Mouse (Mus musculus) forebrain, embryonic 14.5 days (tissue): ENCODE measurements at regions not wholly inside any gene's neighbourhood (a gene's known extent, or its start where the extent isn't known, plus 50 kb on each side); places are given as distances from the start of the nearest gene placed in this dataset.

ENCODE experiments used
- ATAC-seq: fragments of 200-750 bp; cut with Nextera tagmentation; 2 replicates; pipeline ENCODE4 v1.8.0; 2017; ENCODE audit warnings: mild to moderate bottlenecking, moderate library complexity
- DNase-seq: peaks from one replicate; pipeline ENCODE4 v3.0.0-alpha.2; 2015; ENCODE audit warnings: low spot score
- H3K27ac ChIP-seq: fragments of 300-500 bp; sonication (generic); 2 replicates; pipeline ENCODE4 v1.5.1; 2014; ENCODE audit warnings: low read depth, mild to moderate bottlenecking, control low read depth, low read length, moderate library complexity
- H3K27me3 ChIP-seq: fragments of 300-500 bp; sonication (generic); replicated peaks from 2 replicates; pipeline ENCODE4 v1.6.1; 2014; ENCODE audit warnings: low read length, control low read depth, mixed read lengths; ENCODE audit not compliant: control insufficient read depth, insufficient read depth
- H3K36me3 ChIP-seq: fragments of 300-500 bp; sonication (generic); 2 replicates; pipeline ENCODE4 v1.6.1; 2014; ENCODE audit warnings: low read length, control low read depth; ENCODE audit not compliant: control insufficient read depth, insufficient read depth
- H3K4me1 ChIP-seq: fragments of 300-500 bp; sonication (generic); 2 replicates; pipeline ENCODE4 v1.6.1; 2014; ENCODE audit warnings: antibody characterized with exemption, low read length, control low read depth; ENCODE audit not compliant: control insufficient read depth, insufficient read depth
- H3K4me2 ChIP-seq: fragments of 300-500 bp; sonication (generic); 2 replicates; pipeline ENCODE4 v1.6.1; 2014; ENCODE audit warnings: mild to moderate bottlenecking, control low read depth, low read length
- H3K4me3 ChIP-seq: fragments of 300-500 bp; sonication (generic); 2 replicates; pipeline ENCODE4 v1.5.1; 2014; ENCODE audit warnings: low read depth, low read length, control low read depth
- H3K9ac ChIP-seq: fragments of 300-500 bp; sonication (generic); 2 replicates; pipeline ENCODE4 v1.6.1; 2014; ENCODE audit warnings: mild to moderate bottlenecking, low read length, control low read depth, moderate library complexity
- H3K9me3 ChIP-seq: fragments of 300-500 bp; sonication (generic); replicated peaks from 2 replicates; pipeline ENCODE4 v1.6.1; 2016; ENCODE audit warnings: low read length, control low read depth, mixed read lengths; ENCODE audit not compliant: control insufficient read depth
- WGBS: fragments of 180-500 bp; shearing (Covaris S2); extraction: QIAGEN DNeasy Blood & Tissue Kit; methylation state at CpG from one replicate; pipeline ENCODE4 v1.1.7; 2014; 5-methylcytosine and 5-hydroxymethylcytosine counted together

DNA sequence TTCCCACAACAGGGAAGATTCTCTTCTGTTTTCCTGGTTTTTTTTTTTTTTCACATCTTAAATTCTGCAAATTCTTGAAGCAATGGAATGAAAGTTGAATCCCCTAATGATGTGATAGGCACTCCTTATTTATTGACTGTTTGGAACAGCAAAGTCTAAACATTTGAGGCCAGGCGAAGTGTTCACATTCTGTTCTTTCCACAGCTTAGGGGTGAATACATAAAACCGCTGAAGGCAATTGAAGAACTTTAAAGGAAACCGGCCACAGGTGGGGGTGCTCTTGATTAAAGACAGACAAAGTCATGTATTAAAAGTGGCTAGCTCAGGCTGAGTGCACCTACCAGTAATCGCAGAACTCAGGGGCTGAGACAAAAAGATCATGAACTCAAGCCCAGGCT is 166.6 kb upstream of the Hnrnpa3 start:
- Histone ChIP-seq H3K4me2 (no peak overlapping the region), H3K27ac (no peak overlapping the region), H3K27me3 (no peaks in the 10 kb centered on the region), H3K36me3 (no peaks in the 10 kb centered on the region), H3K4me3 (no peak overlapping the region), H3K9me3 (no peaks in the 10 kb centered on the region), H3K4me1 (no peaks in the 10 kb centered on the region), H3K9ac (no peak overlapping the region)
- no peak for DNase-seq
- ATAC-seq: no peak
- 60% methylated on average over 4 of the region's 4 CpGs for whole genome bisulfite sequencing

DNA sequence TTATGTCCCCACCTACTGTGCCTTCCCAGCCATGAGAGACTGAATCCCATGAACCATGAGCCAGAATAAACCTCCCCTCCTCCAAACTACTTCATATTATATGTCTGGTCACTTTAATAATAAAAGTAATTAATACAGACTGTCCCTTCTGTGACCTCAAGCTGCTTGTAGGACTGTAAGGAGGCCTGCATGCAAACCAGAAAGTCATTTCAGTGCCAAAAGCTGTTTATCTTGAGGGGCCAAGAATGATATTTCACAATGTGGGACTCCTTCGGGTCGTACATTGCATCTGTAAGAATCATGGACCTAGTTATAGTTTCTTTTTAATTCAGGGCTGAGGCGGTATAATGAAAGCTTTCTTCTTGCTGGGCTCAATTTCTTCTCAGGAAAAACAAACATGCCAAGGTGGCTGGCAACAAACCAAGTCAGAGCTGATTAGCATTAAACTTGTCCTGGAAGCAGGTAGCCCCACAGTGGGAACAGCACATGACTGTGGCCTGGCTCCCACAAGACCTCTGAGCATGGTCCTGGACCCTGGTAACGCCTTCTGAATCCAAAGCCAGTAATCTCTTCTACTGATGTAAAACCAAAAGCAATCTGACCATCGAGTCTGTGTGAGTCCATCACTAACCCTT is 162.3 kb upstream of the Hnrnpa3 start:
- no peaks in the 10 kb centered on the region for H3K36me3 ChIP-seq
- H3K4me3 ChIP-seq: no peak overlapping the region
- ATAC-seq (no peak), DNase-seq (no peak)
- H3K27me3 ChIP-seq: no peaks in the 10 kb centered on the region
- H3K9ac ChIP-seq: no peak overlapping the region
- no peaks in the 10 kb centered on the region for H3K9me3 ChIP-seq
- no peak overlapping the region for H3K27ac ChIP-seq
- 62% methylated on average over 5 of the region's 5 CpGs for WGBS
- H3K4me1 ChIP-seq: no peaks in the 10 kb centered on the region
- no peak overlapping the region for H3K4me2 ChIP-seq

DNA sequence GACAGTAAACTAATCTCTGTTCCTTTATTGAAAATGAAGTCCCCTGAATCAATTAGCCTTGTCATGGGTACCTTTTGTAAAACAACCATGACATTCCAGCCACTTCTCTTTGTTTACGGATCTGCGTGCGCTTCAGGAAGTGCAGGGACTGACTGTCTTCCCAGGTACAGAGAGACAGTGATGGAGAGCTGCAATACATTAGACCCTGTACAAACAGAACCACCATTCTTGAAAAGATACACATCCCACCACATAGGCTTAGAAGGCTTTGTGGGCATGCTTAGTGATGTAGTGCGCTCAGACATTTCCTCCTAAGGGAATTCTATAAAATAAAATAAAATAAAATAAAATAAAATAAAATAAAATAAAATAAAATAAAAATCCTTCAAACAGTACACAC is 148.8 kb upstream of the Hnrnpa3 start:
- DNase-seq: peak; percentile 25
- ATAC-seq: no peak
- WGBS: 31% methylated on average over 4 of the region's 4 CpGs
- no peaks in the 10 kb centered on the region for H3K36me3 ChIP-seq
- no peaks in the 10 kb centered on the region for H3K27me3 ChIP-seq
- H3K9ac ChIP-seq: no peak overlapping the region
- H3K4me1 ChIP-seq: peaks cover 9% of the 10 kb centered on the region
- H3K27ac ChIP-seq: no peak overlapping the region
- H3K4me3 ChIP-seq: no peak overlapping the region
- H3K9me3 ChIP-seq: no peaks in the 10 kb centered on the region
- H3K4me2 ChIP-seq: no peak overlapping the region

DNA sequence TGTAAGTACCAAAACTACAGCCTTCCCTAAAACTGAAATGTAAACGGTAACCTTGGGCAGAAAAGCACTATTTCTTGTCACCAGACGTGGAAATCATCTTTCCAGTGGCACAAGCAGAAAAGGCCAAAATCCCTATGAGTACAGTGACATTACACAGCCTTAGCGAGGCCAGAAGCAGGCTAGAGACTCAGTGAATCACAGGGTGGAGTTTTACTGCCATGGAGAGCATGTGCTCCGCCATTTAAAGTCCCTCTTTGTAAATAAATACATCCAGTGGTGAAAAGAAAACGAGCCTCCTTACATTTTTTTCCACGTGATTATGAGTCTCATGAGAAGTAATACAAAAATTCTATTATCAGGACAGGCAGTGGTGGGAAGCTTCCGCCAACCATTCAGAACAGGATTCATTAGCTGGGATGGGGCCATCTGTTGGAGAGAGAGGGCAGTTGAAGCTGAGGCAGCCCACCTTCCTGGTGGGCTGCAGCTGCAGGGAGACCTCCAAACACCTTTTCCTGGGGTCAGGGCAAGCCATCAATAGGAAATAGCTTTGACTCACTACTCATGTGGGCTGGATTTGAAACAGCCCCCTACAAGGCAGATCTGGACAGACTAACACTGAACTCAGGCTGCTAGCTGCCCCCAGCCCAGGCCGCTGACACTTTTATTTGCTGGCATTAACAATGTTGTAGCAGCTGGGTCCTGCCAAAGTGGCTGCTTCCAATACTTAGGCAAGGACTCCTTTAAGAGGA is 146.5 kb upstream of the Hnrnpa3 start:
- H3K36me3 ChIP-seq: no peaks in the 10 kb centered on the region
- WGBS: 63% methylated on average over 8 of the region's 8 CpGs
- H3K4me1 ChIP-seq: peaks cover 9% of the 10 kb centered on the region
- no peak overlapping the region for H3K4me3 ChIP-seq
- DNase-seq (no peak), ATAC-seq (no peak)
- no peaks in the 10 kb centered on the region for H3K9me3 ChIP-seq
- no peak overlapping the region for H3K27ac ChIP-seq
- no peak overlapping the region for H3K4me2 ChIP-seq
- H3K27me3 ChIP-seq: no peaks in the 10 kb centered on the region
- H3K9ac ChIP-seq: no peak overlapping the region

DNA sequence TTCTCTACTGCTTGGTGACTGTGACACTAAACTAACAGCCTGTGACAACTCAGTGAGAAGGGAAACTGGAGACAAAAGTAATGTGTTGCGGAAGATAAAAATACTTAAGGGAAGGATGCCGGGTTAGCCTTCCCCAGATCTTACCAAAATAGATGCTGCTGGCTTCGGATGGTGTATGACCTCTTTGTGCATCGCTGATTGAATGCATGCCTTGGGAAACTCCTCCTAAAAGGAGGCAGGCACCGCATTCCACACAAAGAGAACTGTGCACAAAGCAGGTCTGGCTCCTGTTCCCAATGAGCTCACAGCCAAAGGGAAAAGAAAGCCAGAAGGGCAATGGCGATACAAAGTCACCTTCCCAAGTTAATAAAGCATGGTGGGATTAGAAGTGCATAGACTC is 144.9 kb upstream of the Hnrnpa3 start:
- Histone ChIP-seq H3K4me2 (no peak overlapping the region), H3K4me3 (no peak overlapping the region), H3K27me3 (no peaks in the 10 kb centered on the region), H3K9ac (no peak overlapping the region), H3K27ac (no peak overlapping the region), H3K9me3 (no peaks in the 10 kb centered on the region), H3K36me3 (no peaks in the 10 kb centered on the region), H3K4me1 (peaks cover 11% of the 10 kb centered on the region)
- 25% methylated on average over 6 of the region's 6 CpGs for WGBS
- ATAC-seq (no peak), DNase-seq (no peak)

DNA sequence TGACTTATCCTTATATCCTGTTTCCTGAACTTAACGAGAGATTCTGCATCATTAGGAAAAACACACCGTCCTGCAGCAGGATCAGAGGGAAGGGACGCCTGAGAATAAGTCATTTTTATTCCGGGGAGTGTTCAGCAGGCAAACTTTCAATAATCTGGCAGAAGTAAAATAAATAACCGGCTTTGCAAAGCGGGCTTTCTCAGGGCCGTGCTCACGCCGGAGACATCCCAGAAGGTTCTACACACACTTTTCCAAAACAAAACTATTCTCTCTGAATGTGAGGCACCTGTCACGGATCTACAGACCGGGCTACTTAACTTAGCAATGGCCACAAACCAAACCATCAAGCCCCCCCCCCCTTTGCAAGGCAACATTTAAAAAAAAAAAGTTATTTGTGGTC is 142.8 kb upstream of the Hnrnpa3 start:
- ATAC-seq (no peak), DNase-seq (no peak)
- Histone ChIP-seq H3K36me3 (no peaks in the 10 kb centered on the region), H3K4me1 (peaks cover 2% of the 10 kb centered on the region; the same call in 1 of the 2 replicates), H3K4me2 (no peak overlapping the region), H3K4me3 (no peak overlapping the region), H3K27me3 (no peaks in the 10 kb centered on the region), H3K9me3 (no peaks in the 10 kb centered on the region), H3K27ac (no peak overlapping the region), H3K9ac (no peak overlapping the region)
- 77% methylated on average over 11 of the region's 11 CpGs for WGBS

DNA sequence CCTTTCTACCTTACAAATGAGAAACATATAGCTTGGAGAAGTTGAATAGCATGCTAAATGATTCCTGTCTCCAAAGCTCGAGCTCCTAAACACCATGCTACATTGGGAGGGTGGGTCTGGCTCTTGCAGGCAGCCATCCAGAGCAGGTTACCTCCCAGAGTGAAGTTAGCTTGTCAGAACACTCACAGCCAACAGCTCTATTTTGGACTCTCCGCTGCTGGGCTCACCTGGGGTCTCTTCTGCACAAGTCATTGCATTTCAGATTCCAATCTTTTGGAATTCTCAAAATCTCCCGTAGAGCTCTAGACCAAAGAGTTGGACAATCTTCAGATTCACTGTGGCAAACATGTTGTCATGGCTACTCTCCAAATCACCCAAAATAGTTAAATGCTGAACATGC is 142.0 kb upstream of the Hnrnpa3 start:
- no peak overlapping the region for H3K4me3 ChIP-seq

DNA sequence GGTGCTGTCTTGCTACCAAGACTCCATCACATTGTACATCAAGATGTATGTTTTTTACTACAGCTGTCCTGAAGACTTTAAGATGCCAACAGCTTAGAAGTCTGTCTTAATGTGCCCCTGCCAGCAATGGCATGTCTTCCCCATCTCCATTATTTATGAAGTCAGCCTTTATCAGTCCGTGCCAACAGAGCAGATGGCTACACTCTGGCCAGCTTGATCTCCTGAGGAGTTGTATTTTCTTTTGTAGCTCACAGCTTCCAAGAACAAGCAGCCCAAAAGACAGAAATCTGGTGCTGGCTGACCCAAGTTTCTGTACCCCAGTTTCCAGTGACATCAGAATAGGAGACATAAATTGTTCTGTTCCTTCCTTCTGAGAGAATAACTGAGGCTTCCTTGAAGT is 140.5 kb upstream of the Hnrnpa3 start:
- Histone ChIP-seq H3K4me3 (no peak overlapping the region), H3K27ac (no peak overlapping the region), H3K9me3 (no peaks in the 10 kb centered on the region), H3K9ac (no peak overlapping the region), H3K4me1 (peaks cover 2% of the 10 kb centered on the region; the same call in 1 of the 2 replicates), H3K27me3 (no peaks in the 10 kb centered on the region), H3K4me2 (no peak overlapping the region), H3K36me3 (no peaks in the 10 kb centered on the region)
- peak; percentile 67 for DNase-seq
- 67% methylated on average over 1 of the region's 1 CpGs for WGBS
- ATAC-seq: no peak; the same call in 1 of the 2 replicates

More for the DNA sequence above, 142.0 kb upstream of the Hnrnpa3 start:
- Histone ChIP-seq H3K9me3 (no peaks in the 10 kb centered on the region), H3K9ac (no peak overlapping the region), H3K4me1 (peaks cover 2% of the 10 kb centered on the region; the same call in 1 of the 2 replicates), H3K27me3 (no peaks in the 10 kb centered on the region), H3K27ac (no peak overlapping the region), H3K36me3 (no peaks in the 10 kb centered on the region), H3K4me2 (no peak overlapping the region)
- DNase-seq: no peak
- 86% methylated on average over 3 of the region's 3 CpGs for WGBS
- ATAC-seq: no peak

DNA sequence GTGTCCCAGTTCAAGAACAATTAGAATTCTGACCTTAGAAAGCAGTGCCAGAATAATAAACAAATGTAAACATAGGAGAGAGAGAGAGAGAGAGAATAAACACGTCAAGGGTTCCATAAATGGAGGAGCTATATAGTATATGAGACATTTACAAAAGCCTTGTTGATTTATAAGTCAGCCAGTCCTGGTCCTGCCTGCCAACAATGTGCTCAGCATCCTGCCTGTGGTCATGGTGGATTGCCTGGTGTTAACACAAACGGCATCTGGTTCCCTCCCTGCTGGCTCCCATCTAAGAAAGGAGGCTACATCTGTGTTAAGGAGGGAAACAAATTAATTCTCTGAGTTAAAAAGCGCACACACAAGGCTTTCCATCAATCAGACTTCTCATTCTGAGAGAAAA is 133.5 kb upstream of the Hnrnpa3 start:
- no peak overlapping the region for H3K27ac ChIP-seq
- H3K4me2 ChIP-seq: no peak overlapping the region
- H3K9me3 ChIP-seq: no peaks in the 10 kb centered on the region
- H3K4me3 ChIP-seq: no peak overlapping the region
- no peaks in the 10 kb centered on the region for H3K36me3 ChIP-seq
- ATAC-seq (no peak), DNase-seq (no peak)
- H3K4me1 ChIP-seq: no peaks in the 10 kb centered on the region
- no peak overlapping the region for H3K9ac ChIP-seq
- H3K27me3 ChIP-seq: no peaks in the 10 kb centered on the region
- whole genome bisulfite sequencing: 57% methylated on average over 3 of the region's 3 CpGs
